Mouse (Mus musculus): ENCODE data around the gene Nelfb. TPM values are rescaled to one million over a fixed set of nuclear protein-coding genes. Genes with fewer than 3 reads are reported as not detected.

Gene Nelfb
- polyA plus RNA-seq, 1 experiment from 2014 or later = 124 TPM

GRCm38 (mm10) chr2:25170326-25171100 lies 40.8 kb downstream of the Nelfb start:
- Histone ChIP-seq H3K9me3 (no peaks in the 10 kb centered on the region), H3K9ac (no peak overlapping the region), H3K27ac (no peak overlapping the region), H3K4me2 (replicated peaks) (no peak overlapping the region), H3K4me1 (peaks cover 17% of the 10 kb centered on the region), H3K4me3 (no peak overlapping the region), H3K36me3 (no peaks in the 10 kb centered on the region), H3K27me3 (no peaks in the 10 kb centered on the region)
- 52% methylated on average over 10 of the region's 10 CpGs for WGBS
- no peak for ATAC-seq (ENCODE audit: low FRiP score, low read depth)

DNA sequence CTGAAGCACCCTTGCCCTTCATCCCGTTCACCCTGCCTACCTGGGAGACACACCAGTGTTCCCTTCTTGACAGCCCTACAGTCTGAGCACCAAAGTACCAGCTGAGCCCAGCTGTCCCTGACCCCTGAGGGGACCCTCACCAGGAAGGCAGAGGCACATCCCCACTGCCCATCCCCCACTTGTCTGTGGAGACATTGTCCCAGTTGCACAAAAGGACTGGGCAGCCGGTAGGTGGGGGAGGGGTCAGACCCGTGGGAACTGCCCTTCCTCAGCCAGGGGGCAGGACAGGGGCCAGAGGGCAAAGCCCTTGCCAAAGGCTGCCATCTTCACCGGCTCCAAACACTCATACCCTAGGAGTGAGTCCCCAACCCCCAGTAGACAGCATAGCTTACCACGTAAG lies 41.5 kb downstream of the Nelfb start:
- no peak overlapping the region for H3K4me2 ChIP-seq (replicated peaks)
- no peak for ATAC-seq (ENCODE audit: low FRiP score, low read depth)
- no peak overlapping the region for H3K4me3 ChIP-seq
- no peaks in the 10 kb centered on the region for H3K36me3 ChIP-seq
- H3K9ac ChIP-seq = no peak overlapping the region
- no peaks in the 10 kb centered on the region for H3K27me3 ChIP-seq
- H3K4me1 ChIP-seq = peaks cover 17% of the 10 kb centered on the region
- no peaks in the 10 kb centered on the region for H3K9me3 ChIP-seq
- WGBS = 35% methylated on average over 5 of the region's 5 CpGs
- no peak overlapping the region for H3K27ac ChIP-seq

- H3K4me3 ChIP-seq = peak overlapping the region; percentile 53
- no peaks in the 10 kb centered on the region for H3K27me3 ChIP-seq
- ATAC-seq (ENCODE audit: low FRiP score, low read depth) = no peak
- peaks cover 23% of the 10 kb centered on the region for H3K4me1 ChIP-seq
- H3K9me3 ChIP-seq = no peaks in the 10 kb centered on the region
- peak overlapping the region; percentile 66; the same call in 1 of the 2 replicates for H3K9ac ChIP-seq
- 0 out of 2 replicates have a peak overlapping the region, but pooled peaks have one; percentile 0 for H3K27ac ChIP-seq
- no peaks in the 10 kb centered on the region for H3K36me3 ChIP-seq
- peak overlapping the region; percentile 87 for H3K4me2 ChIP-seq (replicated peaks)
- 14% methylated on average over 2 of the region's 2 CpGs for WGBS
Observed at GRCm38 (mm10) chr2:25168665-25168978, 42.7 kb downstream of the Nelfb start.

- H3K27ac ChIP-seq = peak overlapping the region; percentile 15; the same call in 1 of the 2 replicates
- WGBS = under 1% methylated on average over 35 of the region's 41 CpGs
- no peaks in the 10 kb centered on the region for H3K36me3 ChIP-seq
Observed at GRCm38 (mm10) chr2:25167919-25168664, 43.2 kb downstream of the Nelfb start.

GRCm38 (mm10) chr2:25167481-25167880 lies 43.8 kb downstream of the Nelfb start:
- no peak for ATAC-seq (ENCODE audit: low FRiP score, low read depth)
- peak overlapping the region; percentile 66 for H3K9ac ChIP-seq

More at GRCm38 (mm10) chr2:25167919-25168664, 43.2 kb downstream of the Nelfb start:
- Histone ChIP-seq H3K9me3 (no peaks in the 10 kb centered on the region), H3K4me1 (peaks cover 28% of the 10 kb centered on the region), H3K4me3 (peak overlapping the region; percentile 53), H3K9ac (peak overlapping the region; percentile 66), H3K4me2 (replicated peaks) (peak overlapping the region; percentile 87), H3K27me3 (no peaks in the 10 kb centered on the region)
- ATAC-seq (ENCODE audit: low FRiP score, low read depth) = peak; percentile 55

GRCm38 (mm10) chr2:25157655-25158054 lies 53.6 kb downstream of the Nelfb start:
- no peak for ATAC-seq (ENCODE audit: low FRiP score, low read depth)
- Histone ChIP-seq H3K9me3 (no peaks in the 10 kb centered on the region), H3K4me2 (replicated peaks) (no peak overlapping the region), H3K4me1 (peaks cover 2% of the 10 kb centered on the region; the same call in 1 of the 2 replicates), H3K27me3 (no peaks in the 10 kb centered on the region), H3K4me3 (no peak overlapping the region), H3K9ac (no peak overlapping the region), H3K36me3 (no peaks in the 10 kb centered on the region), H3K27ac (no peak overlapping the region)
- 58% methylated on average over 2 of the region's 2 CpGs for WGBS

More at GRCm38 (mm10) chr2:25167481-25167880, 43.8 kb downstream of the Nelfb start:
- Histone ChIP-seq H3K9me3 (no peaks in the 10 kb centered on the region), H3K4me2 (replicated peaks) (peak overlapping the region; percentile 87), H3K4me3 (peak overlapping the region; percentile 53), H3K27me3 (no peaks in the 10 kb centered on the region), H3K27ac (peak overlapping the region; percentile 15; the same call in 1 of the 2 replicates), H3K4me1 (peaks cover 34% of the 10 kb centered on the region), H3K36me3 (no peaks in the 10 kb centered on the region)
- WGBS = 24% methylated on average over 4 of the region's 4 CpGs

- whole genome bisulfite sequencing = 52% methylated on average over 2 of the region's 2 CpGs
- Histone ChIP-seq H3K27me3 (no peaks in the 10 kb centered on the region), H3K9me3 (no peaks in the 10 kb centered on the region), H3K4me2 (replicated peaks) (no peak overlapping the region), H3K27ac (no peak overlapping the region), H3K9ac (no peak overlapping the region), H3K36me3 (no peaks in the 10 kb centered on the region), H3K4me3 (no peak overlapping the region), H3K4me1 (no peaks in the 10 kb centered on the region)
- no peak for ATAC-seq (ENCODE audit: low FRiP score, low read depth)
Observed at GRCm38 (mm10) chr2:25156990-25157389, 54.3 kb downstream of the Nelfb start.

DNA sequence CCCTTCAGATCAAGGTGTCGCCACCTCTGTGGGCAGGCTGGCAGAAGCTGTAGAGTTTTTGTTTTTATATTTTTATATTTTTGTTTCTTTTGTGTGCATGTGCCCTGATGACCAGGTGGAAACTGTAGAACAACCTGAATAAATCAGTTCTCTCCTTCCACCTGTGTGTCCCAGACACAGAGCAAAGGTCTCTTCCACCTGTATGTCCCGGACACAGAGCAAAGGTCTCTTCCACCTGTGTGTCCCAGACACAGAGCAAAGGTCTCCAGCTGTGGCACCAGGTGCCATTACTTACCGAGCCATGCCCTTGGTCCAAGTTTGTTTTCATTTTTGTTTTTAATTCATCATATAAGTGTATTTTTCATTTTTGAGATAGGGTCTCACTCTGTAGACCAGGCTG lies 55.1 kb downstream of the Nelfb start:
- Histone ChIP-seq H3K27ac (no peak overlapping the region), H3K27me3 (no peaks in the 10 kb centered on the region), H3K9ac (no peak overlapping the region), H3K36me3 (no peaks in the 10 kb centered on the region), H3K4me1 (no peaks in the 10 kb centered on the region), H3K4me3 (no peak overlapping the region), H3K4me2 (replicated peaks) (no peak overlapping the region), H3K9me3 (no peaks in the 10 kb centered on the region)
- 91% methylated on average over 3 of the region's 3 CpGs for WGBS
- ATAC-seq (ENCODE audit: low FRiP score, low read depth) = no peak

- WGBS = 71% methylated on average over 4 of the region's 4 CpGs
Observed at GRCm38 (mm10) chr2:25151280-25151956, 59.9 kb downstream of the Nelfb start.

More at GRCm38 (mm10) chr2:25151280-25151956, 59.9 kb downstream of the Nelfb start:
- ATAC-seq (ENCODE audit: low FRiP score, low read depth) = no peak
- Histone ChIP-seq H3K4me1 (no peaks in the 10 kb centered on the region), H3K36me3 (no peaks in the 10 kb centered on the region), H3K4me2 (replicated peaks) (no peak overlapping the region), H3K4me3 (no peak overlapping the region), H3K9me3 (no peaks in the 10 kb centered on the region), H3K9ac (no peak overlapping the region), H3K27me3 (no peaks in the 10 kb centered on the region), H3K27ac (no peak overlapping the region)

Other genes starting within 250 kb of the Nelfb start
- gene Dph7, start 249.1 kb downstream of the Nelfb start, polyA plus RNA-seq (2015; fragmentation: Nextera tagmentation; extraction: Ambion mirVana) = 34.4 and 36.3 TPM in 2 replicates
- 132 and 139 TPM in 2 replicates for gene Mrpl41, start 236.4 kb downstream of the Nelfb start, polyA plus RNA-seq (2015; fragmentation: Nextera tagmentation; extraction: Ambion mirVana)
- 7.4 and 7.5 TPM in 2 replicates for gene Pnpla7, start 235.5 kb downstream of the Nelfb start, polyA plus RNA-seq (2015; fragmentation: Nextera tagmentation; extraction: Ambion mirVana)
- 75.9 and 82.9 TPM in 2 replicates for gene Nsmf, start 157.1 kb downstream of the Nelfb start, polyA plus RNA-seq (2015; fragmentation: Nextera tagmentation; extraction: Ambion mirVana)
- gene Entpd8, start 131.2 kb downstream of the Nelfb start, polyA plus RNA-seq (2015; fragmentation: Nextera tagmentation; extraction: Ambion mirVana) = not detected in 2 replicates
- gene Noxa1, start 116.3 kb downstream of the Nelfb start, polyA plus RNA-seq (2015; fragmentation: Nextera tagmentation; extraction: Ambion mirVana) = 0.11 TPM in 1 of 2 replicates, not detected in the other
- 12.6 and 15.3 TPM in 2 replicates for gene Nrarp, start 30.7 kb downstream of the Nelfb start, polyA plus RNA-seq (2015; fragmentation: Nextera tagmentation; extraction: Ambion mirVana)
- gene Tor4a, start 14.6 kb downstream of the Nelfb start, polyA plus RNA-seq (2015; fragmentation: Nextera tagmentation; extraction: Ambion mirVana) = 4.1 and 4.8 TPM in 2 replicates
- 0.11 TPM in 1 of 2 replicates, not detected in the other for gene Stpg3, start 3.1 kb upstream of the Nelfb start, polyA plus RNA-seq (2015; fragmentation: Nextera tagmentation; extraction: Ambion mirVana)
- not detected in 2 replicates for gene Fam166a, start 7.3 kb upstream of the Nelfb start, polyA plus RNA-seq (2015; fragmentation: Nextera tagmentation; extraction: Ambion mirVana)
- gene Tubb4b, start 13.2 kb upstream of the Nelfb start, polyA plus RNA-seq (2015; fragmentation: Nextera tagmentation; extraction: Ambion mirVana) = 423 and 425 TPM in 2 replicates
- gene Slc34a3, start 22.9 kb upstream of the Nelfb start, polyA plus RNA-seq (2015; fragmentation: Nextera tagmentation; extraction: Ambion mirVana) = not detected in 2 replicates
- not detected in 2 replicates for gene Rnf224, start 25.3 kb upstream of the Nelfb start, polyA plus RNA-seq (2015; fragmentation: Nextera tagmentation; extraction: Ambion mirVana)
- 8.6 and 9.2 TPM in 2 replicates for gene Rnf208, start 30.8 kb upstream of the Nelfb start, polyA plus RNA-seq (2015; fragmentation: Nextera tagmentation; extraction: Ambion mirVana)
- gene Cysrt1, start 31.0 kb upstream of the Nelfb start, polyA plus RNA-seq (2015; fragmentation: Nextera tagmentation; extraction: Ambion mirVana) = not detected in 2 replicates
- gene AL732309.1, start 35.4 kb upstream of the Nelfb start, polyA plus RNA-seq (2015; fragmentation: Nextera tagmentation; extraction: Ambion mirVana) = 4.4 and 6.0 TPM in 2 replicates
- gene Tmem203, start 44.0 kb upstream of the Nelfb start, polyA plus RNA-seq (2015; fragmentation: Nextera tagmentation; extraction: Ambion mirVana) = 23.6 and 24.2 TPM in 2 replicates
- gene Tprn, start 51.1 kb upstream of the Nelfb start, polyA plus RNA-seq (2015; fragmentation: Nextera tagmentation; extraction: Ambion mirVana) = 7.2 and 8.2 TPM in 2 replicates
- gene Ssna1, start 60.9 kb upstream of the Nelfb start, polyA plus RNA-seq (2015; fragmentation: Nextera tagmentation; extraction: Ambion mirVana) = 231 and 234 TPM in 2 replicates
- 150 and 154 TPM in 2 replicates for gene Anapc2, start 61.0 kb upstream of the Nelfb start, polyA plus RNA-seq (2015; fragmentation: Nextera tagmentation; extraction: Ambion mirVana)
- gene Tmem210, start 76.7 kb upstream of the Nelfb start, polyA plus RNA-seq (2015; fragmentation: Nextera tagmentation; extraction: Ambion mirVana) = not detected in 2 replicates
- gene Lrrc26, start 78.4 kb upstream of the Nelfb start, polyA plus RNA-seq (2015; fragmentation: Nextera tagmentation; extraction: Ambion mirVana) = not detected in 2 replicates
- gene Grin1, start 107.7 kb upstream of the Nelfb start, polyA plus RNA-seq (2015; fragmentation: Nextera tagmentation; extraction: Ambion mirVana) = 0.61 and 0.97 TPM in 2 replicates
- gene Man1b1, start 120.8 kb upstream of the Nelfb start, polyA plus RNA-seq (2015; fragmentation: Nextera tagmentation; extraction: Ambion mirVana) = 54.5 and 60.2 TPM in 2 replicates
- 21.3 and 24.7 TPM in 2 replicates for gene Dpp7, start 144.9 kb upstream of the Nelfb start, polyA plus RNA-seq (2015; fragmentation: Nextera tagmentation; extraction: Ambion mirVana)
- 11.3 and 13.2 TPM in 2 replicates for gene Uap1l1, start 154.2 kb upstream of the Nelfb start, polyA plus RNA-seq (2015; fragmentation: Nextera tagmentation; extraction: Ambion mirVana)
- 43.4 and 45.5 TPM in 2 replicates for gene Sapcd2, start 160.8 kb upstream of the Nelfb start, polyA plus RNA-seq (2015; fragmentation: Nextera tagmentation; extraction: Ambion mirVana)
- 0.55 and 0.73 TPM in 2 replicates for gene Entpd2, start 184.4 kb upstream of the Nelfb start, polyA plus RNA-seq (2015; fragmentation: Nextera tagmentation; extraction: Ambion mirVana)
- 29.1 and 32.6 TPM in 2 replicates for gene Npdc1, start 187.9 kb upstream of the Nelfb start, polyA plus RNA-seq (2015; fragmentation: Nextera tagmentation; extraction: Ambion mirVana)
- 0.06 TPM in 1 of 2 replicates, not detected in the other for gene Fut7, start 211.8 kb upstream of the Nelfb start, polyA plus RNA-seq (2015; fragmentation: Nextera tagmentation; extraction: Ambion mirVana)
- 3.3 and 3.8 TPM in 2 replicates for gene Abca2, start 217.2 kb upstream of the Nelfb start, polyA plus RNA-seq (2015; fragmentation: Nextera tagmentation; extraction: Ambion mirVana)
- 2.2 and 2.5 TPM in 2 replicates for gene Clic3, start 245.3 kb upstream of the Nelfb start, polyA plus RNA-seq (2015; fragmentation: Nextera tagmentation; extraction: Ambion mirVana)
- 35.0 and 37.6 TPM in 2 replicates for gene Paxx, start 249.6 kb upstream of the Nelfb start, polyA plus RNA-seq (2015; fragmentation: Nextera tagmentation; extraction: Ambion mirVana)